Mouse (Mus musculus) heart, adult 11 months (tissue): ENCODE measurements around the gene Gdi2.
A peak's percentile ranks its signal among the peaks of the same experiment; 100 is the strongest.

Experiments used
- DNase-seq: peaks from one replicate; pipeline ENCODE4 v3.0.0; 2022

The Gdi2 gene

GRCm38 (mm10) chr13:3547856-3548255 lies 10.0 kb downstream of the Gdi2 start:
- peak; percentile 90 for DNase-seq

GRCm38 (mm10) chr13:3563130-3563529 lies 25.3 kb downstream of the Gdi2 start:
- DNase-seq: no peak

- no peak for DNase-seq
Measured at GRCm38 (mm10) chr13:3563953-3564352, 26.1 kb downstream of the Gdi2 start.

- DNase-seq: no peak
Measured at GRCm38 (mm10) chr13:3590789-3591188, 52.9 kb downstream of the Gdi2 start.

GRCm38 (mm10) chr13:3594311-3594710 lies 56.4 kb downstream of the Gdi2 start:
- no peak for DNase-seq

GRCm38 (mm10) chr13:3596232-3596631 lies 58.4 kb downstream of the Gdi2 start:
- DNase-seq: no peak

- no peak for DNase-seq
Measured at GRCm38 (mm10) chr13:3609780-3610117, 71.9 kb downstream of the Gdi2 start.

GRCm38 (mm10) chr13:3610118-3610794 lies 72.4 kb downstream of the Gdi2 start:
- no peak for DNase-seq

- DNase-seq: peak; percentile 100
Measured at GRCm38 (mm10) chr13:3610795-3611438, 73.1 kb downstream of the Gdi2 start, which contains the start of gene Fam208b. Fam208b (minus strand) TSS chr13:3611108.
